Mouse (Mus musculus) skeletal muscle tissue, postnatal 0 days (tissue): ENCODE data around the gene Gpha2. TPM values are rescaled to one million over a fixed set of nuclear protein-coding genes. Genes with fewer than 3 reads are reported as not detected.
A peak's percentile ranks its signal among the peaks of the same experiment; 100 is the strongest.

Experiments used
- microRNA counts: library from miRNA; unstranded; fragments of <30 nt; microRNA quantifications from one replicate; lab custom pipeline; 2015
- microRNA-seq, 2 experiments: library from miRNA; unstranded; fragments of <30 nt; microRNA quantifications; one replicate each; pipeline ENCODE4; 2016
- polyA plus RNA-seq: library from polyadenylated mRNA; unstranded; fragments of >200 nt; fragmentation: Nextera tagmentation; extraction: Ambion mirVana; gene quantifications from 2 replicates; pipeline ENCODE4 v1.2.1, GENCODE M21; 2015

The Gpha2 gene
- not detected in 2 replicates for polyA plus RNA-seq

DNA sequence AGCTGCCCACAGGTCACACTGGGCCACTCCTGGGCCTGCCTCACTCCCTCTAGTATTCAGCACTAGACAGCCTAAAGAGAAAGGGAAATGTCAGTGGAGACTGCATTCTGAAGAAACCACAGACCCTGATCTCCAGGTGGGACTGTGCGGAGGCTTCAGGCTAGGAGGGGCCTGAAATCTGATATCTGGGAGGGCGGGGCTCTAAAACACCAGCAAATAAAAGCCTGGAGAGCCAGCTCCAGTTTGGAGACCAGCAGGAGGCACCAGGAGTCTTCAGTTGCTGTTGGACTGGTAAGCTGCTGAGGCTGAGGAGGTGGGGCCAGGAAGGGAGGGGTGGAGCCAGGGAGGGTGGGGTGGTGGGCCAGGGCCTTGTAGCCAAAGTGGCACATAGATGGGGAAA, at the start of gene Gpha2:
Gpha2 (plus strand) TSS at position 246 of the 400 bp plus-strand sequence.

DNA sequence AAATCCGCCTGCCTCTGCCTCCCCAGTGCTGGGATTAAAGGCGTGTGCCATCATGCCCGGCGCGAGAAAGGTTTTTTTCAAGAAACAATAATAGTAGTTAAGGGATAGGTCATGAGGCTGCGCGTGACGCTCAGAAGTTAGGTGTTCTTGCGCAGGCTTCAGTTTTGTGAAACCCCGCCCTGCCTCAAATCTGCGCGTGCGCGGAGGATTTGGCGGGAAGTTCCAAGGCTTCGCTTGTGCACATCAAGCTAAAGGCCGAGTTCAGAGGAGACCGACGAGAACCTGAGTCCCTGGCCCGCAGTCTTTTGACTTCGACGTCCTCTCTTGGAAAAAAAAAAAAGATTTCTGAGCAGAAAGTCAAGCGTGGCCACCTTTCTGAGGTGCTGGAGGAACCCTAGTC, 42.0 kb upstream of the Gpha2 start, which contains the start of gene Majin:
Majin (plus strand) TSS at position 258 of the 400 bp plus-strand sequence.

DNA sequence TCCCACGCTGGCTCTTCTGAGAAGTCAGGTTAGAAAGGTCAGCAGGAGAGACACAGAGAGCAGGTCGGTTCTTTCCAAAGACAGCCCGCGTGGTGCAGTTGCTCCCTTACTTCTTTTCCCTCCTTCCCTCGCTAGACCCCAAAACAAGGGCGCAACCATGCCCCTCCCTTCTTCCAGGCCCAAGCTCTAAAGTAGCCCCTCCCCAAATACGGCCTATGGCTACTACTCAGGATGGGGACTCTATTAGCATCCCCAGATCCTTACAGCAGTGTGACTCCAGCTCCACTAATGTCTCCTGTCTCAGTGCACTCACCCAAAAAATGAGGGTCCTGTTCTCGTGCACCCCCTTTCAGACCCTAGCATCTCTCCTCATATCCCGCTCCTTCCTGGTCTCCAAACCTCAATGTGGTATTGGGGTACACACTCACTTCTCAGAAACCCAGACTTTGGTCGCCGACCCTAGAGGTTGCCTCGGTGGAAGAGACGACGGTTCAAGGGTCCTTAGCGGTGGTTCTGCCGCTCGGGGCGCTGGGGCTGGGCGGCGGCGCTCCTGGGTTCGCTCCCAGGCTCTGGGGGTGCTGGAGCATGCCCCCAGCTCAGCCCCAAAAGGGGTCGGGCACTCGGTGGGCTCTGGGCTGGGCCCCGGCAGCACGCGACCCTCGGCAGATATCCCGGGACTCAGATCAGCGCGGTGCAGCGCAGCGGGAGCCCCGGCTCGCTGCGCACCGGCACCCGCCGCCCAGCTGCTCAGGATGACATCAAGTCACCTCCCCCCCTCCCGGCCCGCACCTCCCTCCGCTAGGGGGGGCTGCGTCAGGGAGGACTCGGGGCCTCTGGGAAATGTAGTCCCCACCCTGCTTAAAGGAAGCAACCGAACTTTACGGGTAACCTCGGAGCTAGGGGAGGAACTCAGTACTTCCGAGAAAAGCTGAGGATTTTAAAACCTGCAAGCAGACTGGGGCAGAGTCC, 9.2 kb downstream of the Gpha2 start, which contains the start of gene Ppp2r5b:
Ppp2r5b (minus strand) TSS at position 789 of the 969 bp plus-strand sequence.

DNA sequence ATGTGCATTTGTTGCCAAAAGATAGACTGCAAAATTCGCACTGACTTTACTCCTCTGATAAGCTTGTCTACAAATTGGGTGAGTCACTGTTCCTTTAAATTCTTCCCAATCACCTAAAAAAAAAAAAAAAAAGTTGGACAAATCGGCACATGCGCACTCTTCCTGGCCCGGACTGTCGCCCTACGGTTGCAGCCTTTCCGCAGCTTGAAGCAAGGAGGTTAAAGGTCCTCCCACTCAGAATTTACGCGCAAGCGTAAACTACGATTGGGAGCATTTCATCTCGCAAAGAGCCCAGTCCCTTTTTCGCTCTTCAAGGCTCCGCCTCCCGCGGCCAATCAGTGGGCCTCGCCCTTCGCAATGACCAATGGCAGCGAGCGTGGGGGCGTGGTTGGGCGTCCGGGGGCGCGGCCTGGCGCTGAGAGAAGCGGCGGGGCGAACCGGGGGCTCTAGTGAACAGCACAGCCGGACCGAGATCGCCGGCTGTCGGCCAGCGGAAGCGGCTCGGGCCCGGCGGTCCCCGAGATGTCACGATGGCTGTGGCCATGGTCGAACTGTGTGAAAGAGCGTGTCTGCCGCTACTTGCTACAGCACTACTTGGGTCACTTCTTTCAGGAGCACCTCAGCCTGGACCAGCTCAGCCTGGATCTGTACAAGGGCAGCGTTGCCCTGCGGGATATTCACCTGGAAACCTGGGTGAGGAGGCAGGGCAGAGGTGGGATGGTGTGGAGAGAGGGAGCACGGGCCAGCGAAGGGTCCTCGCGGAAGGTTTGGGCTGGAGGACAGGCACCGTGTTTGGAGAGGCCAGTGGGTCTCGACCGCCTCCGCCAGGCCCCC, 15.3 kb downstream of the Gpha2 start, which contains the start of gene Atg2a:
Atg2a (plus strand) TSS at position 395 of the 834 bp plus-strand sequence.

DNA sequence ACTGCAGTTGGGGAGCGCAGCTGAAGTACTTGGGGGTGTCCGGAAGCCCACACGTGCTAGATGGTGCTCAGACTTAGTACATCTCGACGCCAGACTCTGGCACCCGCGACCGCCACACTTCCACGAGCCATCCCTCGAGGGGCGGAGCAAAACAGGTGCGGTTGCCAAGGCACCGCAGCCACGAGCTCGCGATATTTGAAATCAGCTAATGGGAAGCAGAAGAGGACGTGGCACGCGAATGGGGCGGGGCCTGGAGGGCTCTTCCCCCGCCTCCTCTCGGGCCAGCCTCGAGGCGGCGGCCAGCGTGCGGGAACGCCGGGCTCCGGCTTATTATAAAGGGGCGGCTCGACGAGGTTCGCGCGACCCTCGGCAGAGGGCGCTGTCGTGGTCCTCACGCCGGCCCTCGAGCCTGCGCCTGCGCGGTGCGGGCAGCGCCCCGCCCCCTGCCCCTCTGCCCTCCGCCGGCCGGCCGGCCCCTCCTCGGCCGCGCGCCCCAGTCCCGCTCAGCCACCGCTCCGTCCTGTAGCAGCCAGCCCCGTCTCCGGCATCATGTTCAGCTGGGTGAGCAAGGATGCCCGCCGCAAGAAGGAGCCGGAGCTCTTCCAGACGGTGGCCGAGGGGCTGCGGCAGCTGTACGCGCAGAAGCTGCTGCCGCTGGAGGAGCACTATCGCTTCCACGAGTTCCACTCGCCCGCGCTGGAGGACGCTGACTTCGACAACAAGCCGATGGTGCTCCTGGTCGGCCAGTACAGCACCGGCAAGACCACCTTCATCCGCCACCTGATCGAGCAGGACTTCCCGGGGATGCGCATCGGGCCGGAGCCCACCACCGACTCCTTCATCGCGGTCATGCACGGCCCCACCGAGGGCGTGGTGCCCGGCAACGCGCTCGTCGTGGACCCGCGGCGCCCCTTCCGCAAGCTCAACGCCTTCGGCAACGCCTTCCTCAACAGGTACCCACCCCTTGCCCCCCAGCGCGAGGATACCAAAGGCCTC, 50.5 kb downstream of the Gpha2 start, which contains the start of gene Ehd1:
Ehd1 (plus strand) TSS at position 300 of the 996 bp plus-strand sequence.

MicroRNA genes within 50 kb of the gene (microRNA counts, 519-probe panel; counts per million panel counts)
- 296 counts per million, percentile 58 among the panel's probes with 10 or more counts for microRNA mmu-miR-192 (lab: Ali Mortazavi, UCI)

Small RNAs within 50 kb of the gene (microRNA-seq; reads per million reads assigned to microRNA genes)
- gene Mir192 (57.7 to 58.0 reads per million in 2 experiments), gene Mir194-2 (23.7 to 28.6 reads per million in 2 experiments)

Other genes starting within 250 kb of the Gpha2 start
- gene Slc22a20, start 240.2 kb upstream of the Gpha2 start, polyA plus RNA-seq, result 0.10 TPM in 1 of 2 replicates, not detected in the other
- 12.3 and 14.7 TPM in 2 replicates for gene Capn1, start 210.5 kb upstream of the Gpha2 start, polyA plus RNA-seq
- gene Syvn1, start 179.8 kb upstream of the Gpha2 start, polyA plus RNA-seq, result 14.2 and 18.7 TPM in 2 replicates
- gene Mrpl49, start 168.6 kb upstream of the Gpha2 start, polyA plus RNA-seq, result 44.8 and 52.0 TPM in 2 replicates
- 518 and 572 TPM in 2 replicates for gene Fau, start 168.5 kb upstream of the Gpha2 start, polyA plus RNA-seq
- 26.3 and 30.6 TPM in 2 replicates for gene Znhit2, start 165.2 kb upstream of the Gpha2 start, polyA plus RNA-seq
- 34.1 and 41.6 TPM in 2 replicates for gene Tm7sf2, start 158.0 kb upstream of the Gpha2 start, polyA plus RNA-seq
- gene Vps51, start 149.1 kb upstream of the Gpha2 start, polyA plus RNA-seq, result 30.0 and 31.2 TPM in 2 replicates
- not detected in 2 replicates for gene Tmem262, start 146.3 kb upstream of the Gpha2 start, polyA plus RNA-seq
- 0.35 and 0.45 TPM in 2 replicates for gene Gm28374, start 144.1 kb upstream of the Gpha2 start, polyA plus RNA-seq
- 31.9 and 37.9 TPM in 2 replicates for gene Zfpl1, start 141.4 kb upstream of the Gpha2 start, polyA plus RNA-seq
- 6.3 and 7.4 TPM in 2 replicates for gene Cdca5, start 141.4 kb upstream of the Gpha2 start, polyA plus RNA-seq
- not detected in 2 replicates for gene AC131692.1, start 132.0 kb upstream of the Gpha2 start, polyA plus RNA-seq
- gene Naaladl1, start 120.6 kb upstream of the Gpha2 start, polyA plus RNA-seq, result 0.06 and 0.17 TPM in 2 replicates
- gene Sac3d1, start 107.7 kb upstream of the Gpha2 start, polyA plus RNA-seq, result 27.7 and 29.1 TPM in 2 replicates
- gene Snx15, start 98.1 kb upstream of the Gpha2 start, polyA plus RNA-seq, result 19.0 and 19.4 TPM in 2 replicates
- 0.27 and 0.34 TPM in 2 replicates for gene Batf2, start 85.4 kb upstream of the Gpha2 start, polyA plus RNA-seq
- gene Arl2, start 84.8 kb upstream of the Gpha2 start, polyA plus RNA-seq, result 103 and 109 TPM in 2 replicates
- not detected in 2 replicates for gene Majin, start 42.0 kb upstream of the Gpha2 start, polyA plus RNA-seq
- 14.8 and 16.1 TPM in 2 replicates for gene Ppp2r5b, start 9.5 kb downstream of the Gpha2 start, polyA plus RNA-seq
- 4.6 and 5.9 TPM in 2 replicates for gene Atg2a, start 15.3 kb downstream of the Gpha2 start, polyA plus RNA-seq
- gene Ehd1, start 50.3 kb downstream of the Gpha2 start, polyA plus RNA-seq, result 59.1 and 78.1 TPM in 2 replicates
- 0.41 and 0.46 TPM in 2 replicates for gene Cdc42bpg, start 80.1 kb downstream of the Gpha2 start, polyA plus RNA-seq
- 18.5 and 21.1 TPM in 2 replicates for gene Men1, start 108.6 kb downstream of the Gpha2 start, polyA plus RNA-seq
- 4.4 and 4.9 TPM in 2 replicates for gene Map4k2, start 114.8 kb downstream of the Gpha2 start, polyA plus RNA-seq
- 45.9 and 50.2 TPM in 2 replicates for gene Sf1, start 137.3 kb downstream of the Gpha2 start, polyA plus RNA-seq
- gene Pygm, start 158.0 kb downstream of the Gpha2 start, polyA plus RNA-seq, result 1,248 and 1,567 TPM in 2 replicates
- 77.1 and 83.7 TPM in 2 replicates for gene Rasgrp2, start 173.0 kb downstream of the Gpha2 start, polyA plus RNA-seq
- gene Nrxn2, start 192.4 kb downstream of the Gpha2 start, polyA plus RNA-seq, result 0.54 and 0.63 TPM in 2 replicates